Mouse (Mus musculus): ENCODE results near the gene Wwox. TPM values are rescaled to one million over a fixed set of nuclear protein-coding genes. Genes with fewer than 3 reads are reported as not detected.

The Wwox gene
- total and polyA plus RNA-seq, 3 experiments, result 7.6 to 61.8 (median 12.2) TPM

DNA sequence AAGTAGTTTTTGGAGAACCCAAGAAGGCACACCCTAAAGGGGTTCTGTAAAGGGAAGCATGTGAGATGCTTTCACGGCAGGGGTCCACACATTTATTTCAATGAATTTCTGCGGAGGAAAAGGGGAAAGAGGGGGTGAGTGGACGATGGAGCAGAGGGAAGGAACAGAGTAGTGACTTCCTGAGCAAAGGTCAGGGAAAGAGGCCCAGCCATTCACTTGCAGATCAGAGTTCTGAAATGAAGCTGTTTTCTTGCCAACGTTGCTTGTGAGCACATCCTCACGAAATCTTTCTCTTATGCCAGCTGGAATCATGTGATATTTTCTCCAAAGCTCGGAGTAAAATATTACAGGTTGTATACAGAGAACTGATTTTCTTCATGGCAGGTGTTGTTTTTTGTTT is 164.1 kb downstream of the Wwox start:
- DNase-seq (ENCODE audit: low read depth, low spot score), result no peak
- Histone ChIP-seq H3K79me2 (ENCODE audit: control insufficient read depth, insufficient read depth, low read length, poor library complexity) (no peaks in the 10 kb centered on the region), H3K9ac (ENCODE audit: control insufficient read depth, low read depth, low read length, poor library complexity, severe bottlenecking) (no peak overlapping the region), H3K27ac (ENCODE audit: control insufficient read depth, low read depth, low read length) (no peak overlapping the region), H3K36me3 (ENCODE audit: control insufficient read depth in 1 of 2, insufficient read depth in 2 of 2, low read length in 2 of 2) (no peaks in the 10 kb centered on the region), H3K27me3 (ENCODE audit: control insufficient read depth in 1 of 2, insufficient read depth in 2 of 2, low read length in 2 of 2) (no peaks in the 10 kb centered on the region), H3K4me1 (ENCODE audit: control insufficient read depth in 1 of 2, insufficient read depth in 2 of 2, low read length in 2 of 2) (no peaks in the 10 kb centered on the region), H3K9me3 (replicated peaks; ENCODE audit: insufficient read depth, low read length) (no peaks in the 10 kb centered on the region), H3K4me3 (ENCODE audit: control insufficient read depth in 1 of 2, insufficient read depth in 1 of 2, low read depth in 2 of 2, low read length in 2 of 2) (no peak overlapping the region)
- no peak for TF ChIP-seq GATA1 (IDR thresholded peaks at IDR 0.05; ENCODE audit: low read depth, low read length)
- TF ChIP-seq MEF2A (IDR thresholded peaks at IDR 0.05; ENCODE audit: extremely low read depth, insufficient replicate concordance, low read depth, low read length, poor library complexity, severe bottlenecking), result no peak
- no peak for TF ChIP-seq USF2 (IDR thresholded peaks at IDR 0.05; ENCODE audit: borderline replicate concordance in 1 of 2, insufficient read depth in 1 of 2, low read depth in 1 of 2, low read length in 2 of 2)
- no peak for TF ChIP-seq ZKSCAN1 (IDR thresholded peaks at IDR 0.05; ENCODE audit: low read depth, low read length)
- TF ChIP-seq E2F4 (IDR thresholded peaks at IDR 0.05; ENCODE audit: borderline replicate concordance, low read depth, low read length), result no peak
- no peak for TF ChIP-seq ELF1 (IDR thresholded peaks at IDR 0.05; ENCODE audit: low read depth, low read length)
- TF ChIP-seq NRF1 (IDR thresholded peaks at IDR 0.05; ENCODE audit: insufficient read depth, low read depth, low read length, poor library complexity, severe bottlenecking), result no peak
- no peak for TF ChIP-seq POLR2A (IDR thresholded peaks at IDR 0.05; ENCODE audit: control insufficient read depth in 1 of 2, insufficient read depth in 1 of 2, low read depth in 1 of 2, low read length in 2 of 2, poor library complexity in 1 of 2)
- TF ChIP-seq SMC3 (IDR thresholded peaks at IDR 0.05; ENCODE audit: low read depth, low read length), result no peak
- no peak for TF ChIP-seq ZMIZ1 (IDR thresholded peaks at IDR 0.05; ENCODE audit: low read depth, low read length)
- no peak for TF ChIP-seq EP300 (IDR thresholded peaks at IDR 0.05; ENCODE audit: low read depth in 1 of 2, low read length in 2 of 2)
- no peak for TF ChIP-seq POLR2AphosphoS5 (IDR thresholded peaks at IDR 0.05; ENCODE audit: borderline replicate concordance, low read depth, low read length)

- no peak overlapping the region for H3K4me3 ChIP-seq (ENCODE audit: control insufficient read depth in 1 of 2, insufficient read depth in 1 of 2, low read depth in 2 of 2, low read length in 2 of 2)
Observed at GRCm38 (mm10) chr8:114604315-114604714, 164.9 kb downstream of the Wwox start.

More at GRCm38 (mm10) chr8:114604315-114604714, 164.9 kb downstream of the Wwox start:
- no peak overlapping the region for H3K27ac ChIP-seq (ENCODE audit: control insufficient read depth, low read depth, low read length)
- no peaks in the 10 kb centered on the region for H3K79me2 ChIP-seq (ENCODE audit: control insufficient read depth, insufficient read depth, low read length, poor library complexity)
- H3K4me1 ChIP-seq (ENCODE audit: control insufficient read depth in 1 of 2, insufficient read depth in 2 of 2, low read length in 2 of 2), result no peaks in the 10 kb centered on the region
- TF ChIP-seq SMC3 (IDR thresholded peaks at IDR 0.05; ENCODE audit: low read depth, low read length), result no peak
- no peak for TF ChIP-seq KAT2A (conservative IDR thresholded peaks at IDR 0.05; ENCODE audit: low read depth, low read length)
- TF ChIP-seq ZKSCAN1 (IDR thresholded peaks at IDR 0.05; ENCODE audit: low read depth, low read length), result no peak
- no peak for TF ChIP-seq MAFK (IDR thresholded peaks at IDR 0.05; ENCODE audit: borderline replicate concordance, low read depth, low read length)
- no peak for TF ChIP-seq MYC (IDR thresholded peaks at IDR 0.05; ENCODE audit: low read depth, low read length)
- TF ChIP-seq ELF1 (IDR thresholded peaks at IDR 0.05; ENCODE audit: low read depth, low read length), result no peak
- no peak for TF ChIP-seq GABPA (IDR thresholded peaks at IDR 0.05; ENCODE audit: low read depth, low read length)
- no peak for TF ChIP-seq EP300 (IDR thresholded peaks at IDR 0.05; ENCODE audit: low read depth in 1 of 2, low read length in 2 of 2)
- TF ChIP-seq USF1 (IDR thresholded peaks at IDR 0.05; ENCODE audit: low read depth, low read length), result no peak
- TF ChIP-seq POLR2A (IDR thresholded peaks at IDR 0.05; ENCODE audit: control insufficient read depth in 1 of 2, insufficient read depth in 1 of 2, low read depth in 1 of 2, low read length in 2 of 2, poor library complexity in 1 of 2), result no peak
- TF ChIP-seq RCOR1 (IDR thresholded peaks at IDR 0.05; ENCODE audit: low read depth, low read length), result no peak
- no peak for TF ChIP-seq HCFC1 (IDR thresholded peaks at IDR 0.05; ENCODE audit: low read depth, low read length)
- no peak for TF ChIP-seq GATA1 (IDR thresholded peaks at IDR 0.05; ENCODE audit: low read depth, low read length)
- H3K36me3 ChIP-seq (ENCODE audit: control insufficient read depth in 1 of 2, insufficient read depth in 2 of 2, low read length in 2 of 2), result no peaks in the 10 kb centered on the region
- H3K27me3 ChIP-seq (ENCODE audit: control insufficient read depth in 1 of 2, insufficient read depth in 2 of 2, low read length in 2 of 2), result no peaks in the 10 kb centered on the region
- H3K9ac ChIP-seq (ENCODE audit: control insufficient read depth, low read depth, low read length, poor library complexity, severe bottlenecking), result no peak overlapping the region
- no peak for DNase-seq (ENCODE audit: low read depth, low spot score)
- H3K9me3 ChIP-seq (replicated peaks; ENCODE audit: insufficient read depth, low read length), result no peaks in the 10 kb centered on the region
